Mouse (Mus musculus): Measurements from ENCODE around the gene Fastkd5. TPM values are rescaled to one million over a fixed set of nuclear protein-coding genes. Genes with fewer than 3 reads are reported as not detected.

Gene Fastkd5
- polyA plus RNA-seq, 1 experiment from 2014 or later: 6.8 TPM

DNA sequence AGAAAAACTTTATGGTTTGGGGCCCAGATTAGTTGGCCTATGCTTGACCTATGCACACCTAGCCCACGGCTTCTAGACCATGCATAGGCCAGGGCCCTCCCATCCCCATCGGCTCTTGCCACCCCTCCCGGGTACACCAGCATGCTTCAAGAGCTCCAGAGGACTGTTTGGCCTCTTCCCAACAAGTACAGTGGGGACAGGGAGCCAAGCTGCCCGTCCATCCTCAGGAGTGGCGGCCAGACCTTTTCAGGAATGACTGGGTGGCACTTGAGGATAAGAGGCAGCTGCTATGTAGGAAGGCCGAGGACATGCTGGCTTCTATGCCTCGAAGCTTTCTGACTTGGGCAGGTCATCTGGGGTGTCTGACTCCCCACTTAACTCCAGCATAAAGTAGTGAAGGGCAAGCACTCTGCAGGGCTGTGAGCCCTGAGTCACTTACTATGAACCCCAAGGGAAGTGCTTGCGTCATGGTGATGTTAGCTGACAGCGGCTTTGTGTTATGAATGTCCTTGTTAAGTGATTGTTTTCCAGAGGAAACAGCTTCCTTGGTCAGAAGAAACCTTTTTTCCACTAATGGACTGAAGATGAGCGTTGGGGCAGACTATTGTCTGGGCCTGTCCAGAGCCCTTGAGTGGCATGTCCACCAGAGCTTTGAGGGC is 45.8 kb downstream of the Fastkd5 start:
- peaks cover 41% of the 10 kb centered on the region for H3K27me3 ChIP-seq (replicated peaks; ENCODE audit: control insufficient read depth, insufficient read depth, low read length)
- no peaks in the 10 kb centered on the region for H3K36me3 ChIP-seq (ENCODE audit: control insufficient read depth, insufficient read depth)
- H3K4me2 ChIP-seq (replicated peaks; ENCODE audit: low read depth): no peak overlapping the region
- WGBS: 76% methylated on average over 10 of the region's 10 CpGs
- no peak for TF ChIP-seq CTCF (IDR thresholded peaks at IDR 0.05; ENCODE audit: low read depth)
- H3K9me3 ChIP-seq (ENCODE audit: control insufficient read depth): no peaks in the 10 kb centered on the region
- ATAC-seq: no peak
- H3K9ac ChIP-seq (ENCODE audit: low read depth, low read length): no peak overlapping the region
- no peak overlapping the region for H3K4me3 ChIP-seq (ENCODE audit: low read depth, low read length)
- no peak overlapping the region for H3K27ac ChIP-seq (ENCODE audit: low read depth, low read length)
- H3K4me1 ChIP-seq (replicated peaks; ENCODE audit: control insufficient read depth, insufficient read depth, low read length): no peaks in the 10 kb centered on the region; the same call in 1 of the 2 replicates

- H3K9ac ChIP-seq (ENCODE audit: low read depth, low read length): no peak within 1 kb of the TSS
- no peak for ATAC-seq
- H3K4me3 ChIP-seq (ENCODE audit: low read depth, low read length): no peak within 1 kb of the TSS
- H3K4me1 ChIP-seq (replicated peaks; ENCODE audit: control insufficient read depth, insufficient read depth, low read length): no peaks in the 10 kb centered on the region; the same call in 1 of the 2 replicates
- H3K27me3 ChIP-seq (replicated peaks; ENCODE audit: control insufficient read depth, insufficient read depth, low read length): peaks cover 51% of the 10 kb centered on the region
- no peaks in the 10 kb centered on the region for H3K9me3 ChIP-seq (ENCODE audit: control insufficient read depth)
- no peak within 1 kb of the TSS for H3K4me2 ChIP-seq (replicated peaks; ENCODE audit: low read depth)
- no peak for TF ChIP-seq CTCF (IDR thresholded peaks at IDR 0.05; ENCODE audit: low read depth)
- no peak within 1 kb of the TSS for H3K27ac ChIP-seq (ENCODE audit: low read depth, low read length)
- WGBS: 37% methylated on average over 10 of the region's 10 CpGs
- H3K36me3 ChIP-seq (ENCODE audit: control insufficient read depth, insufficient read depth): no peaks in the 10 kb centered on the region
Observed at GRCm38 (mm10) chr2:130582552-130582951, 47.3 kb downstream of the Fastkd5 start, which contains the start of gene Avp. Gene Avp (minus strand): TSS chr2:130582554.

DNA sequence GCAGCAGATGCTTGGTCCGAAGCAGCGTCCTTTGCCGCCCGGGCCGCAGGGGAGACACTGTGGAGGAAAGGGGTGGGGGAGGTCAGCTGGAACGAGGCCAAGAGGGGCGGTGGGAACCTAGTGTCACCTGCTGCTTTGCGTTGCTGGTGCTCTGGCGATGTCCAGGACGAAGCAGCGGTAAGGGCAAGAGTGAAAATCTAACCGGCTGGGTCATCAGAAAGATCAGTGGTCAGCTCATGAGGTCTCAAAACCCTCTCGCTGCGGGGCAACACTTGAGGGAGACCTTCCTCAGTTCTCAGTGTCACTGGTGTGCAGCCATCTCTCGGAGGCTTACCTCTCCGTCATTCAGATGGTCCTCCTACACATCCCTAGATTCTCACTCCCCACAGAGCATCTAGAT is 48.6 kb downstream of the Fastkd5 start:
- peak overlapping the region; percentile 37 for H3K4me3 ChIP-seq (ENCODE audit: low read depth, low read length)

DNA sequence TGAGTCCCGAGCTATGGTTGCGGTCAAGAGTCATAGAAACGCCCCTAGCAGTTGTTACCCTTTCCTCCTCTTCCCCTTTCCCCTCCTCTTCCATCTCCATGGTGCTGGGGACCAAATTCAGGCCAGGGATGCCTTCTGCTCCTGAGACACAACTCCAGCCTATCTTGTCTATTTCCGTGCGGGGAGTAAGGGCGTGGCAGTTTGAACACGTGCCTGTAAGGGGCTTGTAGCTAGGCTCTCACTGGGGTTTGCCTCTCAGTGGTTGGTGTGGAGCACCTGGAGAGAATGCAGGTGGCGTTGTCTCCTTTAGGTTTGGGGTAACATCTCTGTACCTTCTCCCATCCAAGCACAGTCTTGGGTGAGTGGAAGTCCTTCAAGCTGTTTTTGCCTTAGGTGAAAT is 50.0 kb downstream of the Fastkd5 start:
- H3K27me3 ChIP-seq (replicated peaks; ENCODE audit: control insufficient read depth, insufficient read depth, low read length): peaks cover 76% of the 10 kb centered on the region
- H3K36me3 ChIP-seq (ENCODE audit: control insufficient read depth, insufficient read depth): no peaks in the 10 kb centered on the region
- no peak for TF ChIP-seq CTCF (IDR thresholded peaks at IDR 0.05; ENCODE audit: low read depth)
- no peak overlapping the region for H3K27ac ChIP-seq (ENCODE audit: low read depth, low read length)
- H3K4me2 ChIP-seq (replicated peaks; ENCODE audit: low read depth): no peak overlapping the region
- no peak overlapping the region for H3K4me3 ChIP-seq (ENCODE audit: low read depth, low read length)
- H3K9me3 ChIP-seq (ENCODE audit: control insufficient read depth): no peaks in the 10 kb centered on the region
- H3K9ac ChIP-seq (ENCODE audit: low read depth, low read length): no peak overlapping the region
- H3K4me1 ChIP-seq (replicated peaks; ENCODE audit: control insufficient read depth, insufficient read depth, low read length): no peaks in the 10 kb centered on the region; the same call in 1 of the 2 replicates
- WGBS: 7% methylated on average over 8 of the region's 8 CpGs
- no peak for ATAC-seq

More for the DNA sequence above, 48.6 kb downstream of the Fastkd5 start:
- peak overlapping the region; percentile 58 for H3K4me2 ChIP-seq (replicated peaks; ENCODE audit: low read depth)
- no peak overlapping the region for H3K27ac ChIP-seq (ENCODE audit: low read depth, low read length)
- H3K9me3 ChIP-seq (ENCODE audit: control insufficient read depth): no peaks in the 10 kb centered on the region
- no peak overlapping the region for H3K9ac ChIP-seq (ENCODE audit: low read depth, low read length)
- WGBS: 7% methylated on average over 16 of the region's 16 CpGs
- no peak for ATAC-seq
- peaks cover 65% of the 10 kb centered on the region for H3K27me3 ChIP-seq (replicated peaks; ENCODE audit: control insufficient read depth, insufficient read depth, low read length)
- H3K36me3 ChIP-seq (ENCODE audit: control insufficient read depth, insufficient read depth): no peaks in the 10 kb centered on the region
- H3K4me1 ChIP-seq (replicated peaks; ENCODE audit: control insufficient read depth, insufficient read depth, low read length): no peaks in the 10 kb centered on the region; the same call in 1 of the 2 replicates
- no peak for TF ChIP-seq CTCF (IDR thresholded peaks at IDR 0.05; ENCODE audit: low read depth)

GRCm38 (mm10) chr2:130578148-130578547 is 51.7 kb downstream of the Fastkd5 start:
- no peak for ATAC-seq
- no peak overlapping the region for H3K4me3 ChIP-seq (ENCODE audit: low read depth, low read length)
- peak; percentile 71 for TF ChIP-seq CTCF (IDR thresholded peaks at IDR 0.05; ENCODE audit: low read depth)
- H3K27ac ChIP-seq (ENCODE audit: low read depth, low read length): no peak overlapping the region
- no peaks in the 10 kb centered on the region for H3K36me3 ChIP-seq (ENCODE audit: control insufficient read depth, insufficient read depth)
- H3K27me3 ChIP-seq (replicated peaks; ENCODE audit: control insufficient read depth, insufficient read depth, low read length): peaks cover 76% of the 10 kb centered on the region
- H3K4me2 ChIP-seq (replicated peaks; ENCODE audit: low read depth): no peak overlapping the region
- WGBS: 12% methylated on average over 11 of the region's 11 CpGs
- no peaks in the 10 kb centered on the region for H3K9me3 ChIP-seq (ENCODE audit: control insufficient read depth)
- H3K9ac ChIP-seq (ENCODE audit: low read depth, low read length): no peak overlapping the region
- H3K4me1 ChIP-seq (replicated peaks; ENCODE audit: control insufficient read depth, insufficient read depth, low read length): no peaks in the 10 kb centered on the region; the same call in 1 of the 2 replicates

DNA sequence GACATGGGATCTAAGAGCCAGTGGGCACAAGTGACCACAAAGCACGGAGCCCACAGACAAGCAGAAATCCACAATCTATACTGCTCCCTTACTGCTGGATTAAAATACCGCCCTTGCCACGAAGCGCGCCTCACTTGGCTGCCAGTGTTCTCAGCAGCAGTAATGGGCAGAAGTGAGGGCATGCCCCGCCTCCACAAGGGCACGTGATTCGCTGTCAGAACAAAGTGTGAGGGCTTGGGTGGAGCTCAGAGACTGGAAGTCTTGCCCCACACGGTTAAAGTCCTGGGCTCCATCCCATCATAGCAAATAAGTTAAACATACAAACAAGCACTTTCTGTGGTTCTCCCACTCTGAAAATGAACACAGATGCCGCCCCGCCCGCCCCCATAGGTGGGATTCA is 52.2 kb downstream of the Fastkd5 start:
- no peaks in the 10 kb centered on the region; the same call in 1 of the 2 replicates for H3K4me1 ChIP-seq (replicated peaks; ENCODE audit: control insufficient read depth, insufficient read depth, low read length)
- H3K9ac ChIP-seq (ENCODE audit: low read depth, low read length): no peak overlapping the region
- H3K36me3 ChIP-seq (ENCODE audit: control insufficient read depth, insufficient read depth): no peaks in the 10 kb centered on the region
- 5% methylated on average over 12 of the region's 12 CpGs for WGBS
- peaks cover 71% of the 10 kb centered on the region for H3K27me3 ChIP-seq (replicated peaks; ENCODE audit: control insufficient read depth, insufficient read depth, low read length)
- H3K9me3 ChIP-seq (ENCODE audit: control insufficient read depth): no peaks in the 10 kb centered on the region
- ATAC-seq: peak; percentile 80
- H3K4me3 ChIP-seq (ENCODE audit: low read depth, low read length): no peak overlapping the region
- peak overlapping the region; percentile 60 for H3K4me2 ChIP-seq (replicated peaks; ENCODE audit: low read depth)
- TF ChIP-seq CTCF (IDR thresholded peaks at IDR 0.05; ENCODE audit: low read depth): no peak
- H3K27ac ChIP-seq (ENCODE audit: low read depth, low read length): no peak overlapping the region

Measured in intestine, postnatal 0 days (tissue).